Mouse (Mus musculus): ENCODE measurements around the gene Fip1l1. TPM values are rescaled to one million over a fixed set of nuclear protein-coding genes. Genes with fewer than 3 reads are reported as not detected.

Fip1l1 gene
- polyA plus RNA-seq, 1 experiment from 2014 or later = 88.7 TPM

GRCm38 (mm10) chr5:74549566-74549965 is 14.3 kb downstream of the Fip1l1 start:
- Histone ChIP-seq H3K4me3 (ENCODE audit: low read depth, low read length) (no peak overlapping the region), H3K36me3 (ENCODE audit: control insufficient read depth, insufficient read depth, low read length) (peaks cover 21% of the 10 kb centered on the region; the same call in 1 of the 2 replicates), H3K4me2 (no peak overlapping the region), H3K27me3 (replicated peaks; ENCODE audit: control insufficient read depth, insufficient read depth, low read length) (no peaks in the 10 kb centered on the region), H3K4me1 (replicated peaks; ENCODE audit: control insufficient read depth, insufficient read depth, low read length) (no peaks in the 10 kb centered on the region), H3K9me3 (ENCODE audit: control insufficient read depth, low read length) (no peaks in the 10 kb centered on the region), H3K9ac (ENCODE audit: low read depth, low read length) (no peak overlapping the region), H3K27ac (ENCODE audit: low read depth, low read length) (no peak overlapping the region)
- DNase-seq (ENCODE audit: low spot score) (no peak), ATAC-seq (replicated peaks; ENCODE audit: low FRiP score) (no peak)
- 90% methylated on average over 8 of the region's 8 CpGs for WGBS

DNA sequence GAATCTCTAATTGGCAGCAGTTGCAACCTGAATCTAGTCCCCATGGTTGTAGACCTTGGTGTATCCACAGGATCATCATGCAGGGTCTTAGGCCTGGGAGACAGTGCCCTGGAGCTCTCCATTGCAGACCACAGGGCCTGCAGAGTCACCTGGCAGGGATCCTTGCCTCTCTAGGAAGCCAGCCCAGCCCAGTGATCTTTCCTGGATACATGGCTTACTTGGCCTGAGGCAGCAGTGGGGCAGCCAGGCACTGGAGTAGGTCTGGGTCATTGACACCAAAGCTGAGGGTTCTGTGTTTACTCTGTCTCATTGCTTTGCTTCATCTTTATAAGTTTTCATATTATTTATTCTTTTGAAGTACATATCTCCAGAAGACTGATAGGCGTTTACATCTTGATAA is 25.9 kb downstream of the Fip1l1 start:
- WGBS = 90% methylated on average over 1 of the region's 1 CpGs

DNA sequence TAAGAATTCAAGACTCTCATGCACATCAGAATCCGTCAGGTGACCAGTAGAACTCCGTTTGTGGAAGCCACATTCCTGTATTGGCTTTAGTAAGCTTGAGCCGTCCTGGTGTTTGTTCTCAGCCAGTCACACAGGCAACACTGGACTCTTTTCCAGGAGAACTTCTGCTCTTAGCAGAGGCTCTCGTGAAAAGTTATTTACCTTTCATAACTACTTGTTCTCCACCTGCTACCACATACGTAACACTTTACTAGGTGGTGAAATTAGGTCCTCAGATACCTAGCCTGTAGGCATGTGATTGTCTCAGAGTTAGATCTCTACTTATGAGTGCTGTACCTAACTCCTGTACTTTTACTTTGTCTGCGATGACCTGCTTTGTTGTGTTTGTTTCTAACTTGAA is 36.5 kb downstream of the Fip1l1 start:
- Histone ChIP-seq H3K4me3 (ENCODE audit: low read depth, low read length) (no peak overlapping the region), H3K27me3 (replicated peaks; ENCODE audit: control insufficient read depth, insufficient read depth, low read length) (no peaks in the 10 kb centered on the region), H3K36me3 (ENCODE audit: control insufficient read depth, insufficient read depth, low read length) (peaks cover 17% of the 10 kb centered on the region; the same call in 1 of the 2 replicates), H3K27ac (ENCODE audit: low read depth, low read length) (no peak overlapping the region), H3K9ac (ENCODE audit: low read depth, low read length) (no peak overlapping the region), H3K4me2 (no peak overlapping the region), H3K9me3 (ENCODE audit: control insufficient read depth, low read length) (no peaks in the 10 kb centered on the region), H3K4me1 (replicated peaks; ENCODE audit: control insufficient read depth, insufficient read depth, low read length) (no peaks in the 10 kb centered on the region)
- WGBS = 91% methylated on average over 6 of the region's 6 CpGs
- ATAC-seq (replicated peaks; ENCODE audit: low FRiP score) (no peak), DNase-seq (ENCODE audit: low spot score) (no peak)

More for the DNA sequence above, 25.9 kb downstream of the Fip1l1 start:
- DNase-seq (ENCODE audit: low spot score) (no peak), ATAC-seq (replicated peaks; ENCODE audit: low FRiP score) (no peak)
- no peak overlapping the region for H3K4me2 ChIP-seq
- no peak overlapping the region for H3K4me3 ChIP-seq (ENCODE audit: low read depth, low read length)
- no peaks in the 10 kb centered on the region for H3K4me1 ChIP-seq (replicated peaks; ENCODE audit: control insufficient read depth, insufficient read depth, low read length)
- H3K36me3 ChIP-seq (ENCODE audit: control insufficient read depth, insufficient read depth, low read length) = peaks cover 18% of the 10 kb centered on the region; the same call in 1 of the 2 replicates
- H3K9me3 ChIP-seq (ENCODE audit: control insufficient read depth, low read length) = no peaks in the 10 kb centered on the region
- H3K27me3 ChIP-seq (replicated peaks; ENCODE audit: control insufficient read depth, insufficient read depth, low read length) = no peaks in the 10 kb centered on the region
- no peak overlapping the region for H3K9ac ChIP-seq (ENCODE audit: low read depth, low read length)
- no peak overlapping the region for H3K27ac ChIP-seq (ENCODE audit: low read depth, low read length)

- Histone ChIP-seq H3K27ac (ENCODE audit: low read depth, low read length) (no peak overlapping the region), H3K4me2 (no peak overlapping the region), H3K9ac (ENCODE audit: low read depth, low read length) (no peak overlapping the region), H3K9me3 (ENCODE audit: control insufficient read depth, low read length) (no peaks in the 10 kb centered on the region), H3K4me1 (replicated peaks; ENCODE audit: control insufficient read depth, insufficient read depth, low read length) (no peaks in the 10 kb centered on the region), H3K36me3 (ENCODE audit: control insufficient read depth, insufficient read depth, low read length) (peaks cover 28% of the 10 kb centered on the region; the same call in 1 of the 2 replicates), H3K27me3 (replicated peaks; ENCODE audit: control insufficient read depth, insufficient read depth, low read length) (no peaks in the 10 kb centered on the region), H3K4me3 (ENCODE audit: low read depth, low read length) (no peak overlapping the region)
- ATAC-seq (replicated peaks; ENCODE audit: low FRiP score) (no peak), DNase-seq (ENCODE audit: low spot score) (no peak)
- 90% methylated on average over 7 of the region's 7 CpGs for WGBS
Measured at GRCm38 (mm10) chr5:74589133-74589532, 53.9 kb downstream of the Fip1l1 start.

- no peak overlapping the region for H3K27ac ChIP-seq (ENCODE audit: low read depth, low read length)
- H3K9me3 ChIP-seq (ENCODE audit: control insufficient read depth, low read length) = no peaks in the 10 kb centered on the region
- no peak for DNase-seq (ENCODE audit: low spot score)
- no peak overlapping the region for H3K4me2 ChIP-seq
- WGBS = 92% methylated on average over 5 of the region's 5 CpGs
- ATAC-seq (replicated peaks; ENCODE audit: low FRiP score) = no peak
- peaks cover 26% of the 10 kb centered on the region for H3K36me3 ChIP-seq (ENCODE audit: control insufficient read depth, insufficient read depth, low read length)
- no peak overlapping the region for H3K4me3 ChIP-seq (ENCODE audit: low read depth, low read length)
- H3K27me3 ChIP-seq (replicated peaks; ENCODE audit: control insufficient read depth, insufficient read depth, low read length) = no peaks in the 10 kb centered on the region
- no peaks in the 10 kb centered on the region for H3K4me1 ChIP-seq (replicated peaks; ENCODE audit: control insufficient read depth, insufficient read depth, low read length)
- no peak overlapping the region for H3K9ac ChIP-seq (ENCODE audit: low read depth, low read length)
Measured at GRCm38 (mm10) chr5:74591413-74591812, 56.2 kb downstream of the Fip1l1 start.

- Histone ChIP-seq H3K27me3 (replicated peaks; ENCODE audit: control insufficient read depth, insufficient read depth, low read length) (no peaks in the 10 kb centered on the region), H3K4me2 (no peak overlapping the region), H3K4me1 (replicated peaks; ENCODE audit: control insufficient read depth, insufficient read depth, low read length) (no peaks in the 10 kb centered on the region), H3K27ac (ENCODE audit: low read depth, low read length) (no peak overlapping the region), H3K36me3 (ENCODE audit: control insufficient read depth, insufficient read depth, low read length) (peaks cover 28% of the 10 kb centered on the region), H3K4me3 (ENCODE audit: low read depth, low read length) (no peak overlapping the region), H3K9me3 (ENCODE audit: control insufficient read depth, low read length) (no peaks in the 10 kb centered on the region), H3K9ac (ENCODE audit: low read depth, low read length) (no peak overlapping the region)
- ATAC-seq (replicated peaks; ENCODE audit: low FRiP score) = no peak
- WGBS = 83% methylated on average over 8 of the region's 8 CpGs
- DNase-seq (ENCODE audit: low spot score) = no peak
Measured at GRCm38 (mm10) chr5:74593147-74593546, 57.9 kb downstream of the Fip1l1 start.

DNA sequence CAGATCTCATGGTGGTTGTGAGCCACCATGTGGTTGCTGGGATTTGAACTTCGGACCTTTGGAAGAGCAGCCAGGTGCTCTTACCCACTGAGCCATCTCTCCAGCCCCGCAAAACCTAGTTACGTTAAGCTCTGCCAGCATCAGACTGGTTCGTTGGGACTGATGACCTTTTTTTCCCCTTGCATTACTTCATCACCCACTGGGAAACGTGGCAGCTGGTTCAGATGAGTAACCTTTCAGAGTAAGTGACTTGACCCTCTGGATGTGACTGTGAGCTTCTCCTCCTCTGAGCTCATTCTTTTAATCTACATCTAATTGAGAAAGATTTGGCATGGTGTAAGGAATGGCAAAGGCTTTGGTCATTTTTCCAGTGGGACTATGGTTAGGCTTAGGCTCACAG is 64.8 kb downstream of the Fip1l1 start:
- Histone ChIP-seq H3K27me3 (replicated peaks; ENCODE audit: control insufficient read depth, insufficient read depth, low read length) (no peaks in the 10 kb centered on the region), H3K9ac (ENCODE audit: low read depth, low read length) (no peak overlapping the region), H3K4me1 (replicated peaks; ENCODE audit: control insufficient read depth, insufficient read depth, low read length) (no peaks in the 10 kb centered on the region), H3K36me3 (ENCODE audit: control insufficient read depth, insufficient read depth, low read length) (peaks cover 6% of the 10 kb centered on the region), H3K27ac (ENCODE audit: low read depth, low read length) (no peak overlapping the region), H3K4me3 (ENCODE audit: low read depth, low read length) (no peak overlapping the region), H3K4me2 (no peak overlapping the region), H3K9me3 (ENCODE audit: control insufficient read depth, low read length) (no peaks in the 10 kb centered on the region)
- ATAC-seq (replicated peaks; ENCODE audit: low FRiP score) = no peak
- DNase-seq (ENCODE audit: low spot score) = no peak
- WGBS = 85% methylated on average over 5 of the region's 5 CpGs

GRCm38 (mm10) chr5:74601171-74601570 is 65.9 kb downstream of the Fip1l1 start:
- Histone ChIP-seq H3K9ac (ENCODE audit: low read depth, low read length) (no peak overlapping the region), H3K4me1 (replicated peaks; ENCODE audit: control insufficient read depth, insufficient read depth, low read length) (no peaks in the 10 kb centered on the region), H3K36me3 (ENCODE audit: control insufficient read depth, insufficient read depth, low read length) (peaks cover 2% of the 10 kb centered on the region), H3K4me2 (no peak overlapping the region), H3K9me3 (ENCODE audit: control insufficient read depth, low read length) (no peaks in the 10 kb centered on the region), H3K4me3 (ENCODE audit: low read depth, low read length) (no peak overlapping the region), H3K27ac (ENCODE audit: low read depth, low read length) (no peak overlapping the region), H3K27me3 (replicated peaks; ENCODE audit: control insufficient read depth, insufficient read depth, low read length) (no peaks in the 10 kb centered on the region)
- DNase-seq (ENCODE audit: low spot score) = no peak
- no peak for ATAC-seq (replicated peaks; ENCODE audit: low FRiP score)
- WGBS = 83% methylated on average over 3 of the region's 3 CpGs

GRCm38 (mm10) chr5:74601965-74602364 is 66.7 kb downstream of the Fip1l1 start:
- peaks cover 2% of the 10 kb centered on the region for H3K36me3 ChIP-seq (ENCODE audit: control insufficient read depth, insufficient read depth, low read length)
- DNase-seq (ENCODE audit: low spot score) (no peak), ATAC-seq (replicated peaks; ENCODE audit: low FRiP score) (no peak)
- H3K9ac ChIP-seq (ENCODE audit: low read depth, low read length) = no peak overlapping the region
- H3K4me2 ChIP-seq = no peak overlapping the region
- no peak overlapping the region for H3K27ac ChIP-seq (ENCODE audit: low read depth, low read length)
- H3K4me1 ChIP-seq (replicated peaks; ENCODE audit: control insufficient read depth, insufficient read depth, low read length) = no peaks in the 10 kb centered on the region
- H3K4me3 ChIP-seq (ENCODE audit: low read depth, low read length) = no peak overlapping the region
- no peaks in the 10 kb centered on the region for H3K9me3 ChIP-seq (ENCODE audit: control insufficient read depth, low read length)
- 82% methylated on average over 6 of the region's 6 CpGs for WGBS
- no peaks in the 10 kb centered on the region for H3K27me3 ChIP-seq (replicated peaks; ENCODE audit: control insufficient read depth, insufficient read depth, low read length)

All from liver, embryonic 11.5 days (tissue).